Mouse (Mus musculus): ENCODE results near the gene Gm44973. TPM values are rescaled to one million over a fixed set of nuclear protein-coding genes. Genes with fewer than 3 reads are reported as not detected.

Gm44973 gene
- polyA plus RNA-seq, 1 experiment from 2014 or later, result 3.3 TPM

DNA sequence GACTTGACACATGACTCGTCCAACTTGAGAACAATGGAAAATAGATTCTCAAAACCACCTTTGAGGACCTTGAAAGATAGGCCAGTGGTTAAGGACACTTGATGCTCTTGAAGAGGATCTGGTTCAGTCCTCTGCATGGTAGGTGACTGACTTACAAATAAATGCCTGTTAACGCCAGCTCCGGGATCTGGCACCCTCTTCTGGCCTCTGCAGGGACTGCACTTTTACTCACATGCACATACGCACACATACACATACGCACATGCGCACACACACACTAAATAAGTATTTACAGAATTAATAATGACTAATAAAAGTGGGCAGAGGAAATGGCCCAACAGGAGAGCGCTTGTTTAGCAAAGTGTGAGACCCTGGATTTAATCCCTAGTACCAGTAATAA lies 38.5 kb upstream of the Gm44973 start:
- no peak overlapping the region for H3K27ac ChIP-seq (replicated peaks)
- 90% methylated on average over 7 of the region's 7 CpGs for WGBS
- no peaks in the 10 kb centered on the region for H3K36me3 ChIP-seq (ENCODE audit: control insufficient read depth, insufficient read depth, low read length)
- no peak overlapping the region for H3K4me2 ChIP-seq (replicated peaks; ENCODE audit: low read depth)
- TF ChIP-seq CTCF (IDR thresholded peaks at IDR 0.05; ENCODE audit: low read depth), result peak; percentile 34
- no peak for TF ChIP-seq EP300 (optimal IDR thresholded peaks at IDR 0.05)
- no peak for DNase-seq (ENCODE audit: low spot score)
- H3K4me1 ChIP-seq (replicated peaks; ENCODE audit: control insufficient read depth, insufficient read depth), result no peaks in the 10 kb centered on the region
- no peak overlapping the region for H3K4me3 ChIP-seq (ENCODE audit: low read depth, low read length)
- no peaks in the 10 kb centered on the region for H3K9me3 ChIP-seq (ENCODE audit: control insufficient read depth, low read length)
- no peak for ATAC-seq (ENCODE audit: low FRiP score, low TSS enrichment)
- no peaks in the 10 kb centered on the region for H3K27me3 ChIP-seq (ENCODE audit: control insufficient read depth, insufficient read depth, low read length)
- H3K9ac ChIP-seq (ENCODE audit: low read length), result no peak overlapping the region

DNA sequence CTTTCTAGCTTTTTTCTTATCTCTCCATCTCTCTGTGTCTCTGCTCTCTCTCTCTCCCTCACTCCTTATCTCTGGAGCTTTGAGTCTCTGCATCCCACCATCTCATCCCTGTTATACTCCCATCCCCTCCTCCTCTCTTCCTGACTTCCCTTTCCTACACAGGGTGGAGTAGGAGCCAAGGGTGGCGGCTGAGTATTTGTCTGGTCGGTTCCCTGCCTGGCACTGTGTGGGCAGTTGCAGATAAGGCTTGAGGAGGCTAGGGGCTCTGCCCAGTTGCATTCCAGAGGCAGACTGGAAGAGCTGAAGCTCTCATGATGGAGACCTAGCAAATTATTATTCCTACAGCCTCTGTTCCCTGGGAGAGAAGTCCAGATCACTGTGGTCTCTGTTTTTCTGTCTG lies 27.0 kb upstream of the Gm44973 start:
- Histone ChIP-seq H3K9me3 (ENCODE audit: control insufficient read depth, low read length) (no peaks in the 10 kb centered on the region), H3K36me3 (ENCODE audit: control insufficient read depth, insufficient read depth, low read length) (peaks cover 5% of the 10 kb centered on the region; the same call in 1 of the 2 replicates), H3K27ac (replicated peaks) (no peak overlapping the region), H3K27me3 (ENCODE audit: control insufficient read depth, insufficient read depth, low read length) (no peaks in the 10 kb centered on the region), H3K9ac (ENCODE audit: low read length) (no peak overlapping the region), H3K4me2 (replicated peaks; ENCODE audit: low read depth) (no peak overlapping the region), H3K4me1 (replicated peaks; ENCODE audit: control insufficient read depth, insufficient read depth) (no peaks in the 10 kb centered on the region), H3K4me3 (ENCODE audit: low read depth, low read length) (no peak overlapping the region)
- DNase-seq (ENCODE audit: low spot score), result no peak
- no peak for ATAC-seq (ENCODE audit: low FRiP score, low TSS enrichment)
- TF ChIP-seq EP300 (optimal IDR thresholded peaks at IDR 0.05) (no peak), CTCF (IDR thresholded peaks at IDR 0.05; ENCODE audit: low read depth) (no peak)
- WGBS, result 28% methylated on average over 2 of the region's 2 CpGs

- Histone ChIP-seq H3K4me1 (replicated peaks; ENCODE audit: control insufficient read depth, insufficient read depth) (0 out of 2 replicates have a peak, but pooled peaks cover 4% of the 10 kb centered on the region), H3K4me3 (ENCODE audit: low read depth, low read length) (no peak overlapping the region), H3K9me3 (ENCODE audit: control insufficient read depth, low read length) (no peaks in the 10 kb centered on the region), H3K27me3 (ENCODE audit: control insufficient read depth, insufficient read depth, low read length) (no peaks in the 10 kb centered on the region), H3K4me2 (replicated peaks; ENCODE audit: low read depth) (no peak overlapping the region), H3K9ac (ENCODE audit: low read length) (no peak overlapping the region), H3K27ac (replicated peaks) (no peak overlapping the region), H3K36me3 (ENCODE audit: control insufficient read depth, insufficient read depth, low read length) (peaks cover 7% of the 10 kb centered on the region; the same call in 1 of the 2 replicates)
- ATAC-seq (ENCODE audit: low FRiP score, low TSS enrichment) (no peak), DNase-seq (ENCODE audit: low spot score) (no peak)
- TF ChIP-seq CTCF (IDR thresholded peaks at IDR 0.05; ENCODE audit: low read depth), result no peak
- TF ChIP-seq EP300 (optimal IDR thresholded peaks at IDR 0.05), result no peak
- 66% methylated on average over 47 of the region's 55 CpGs for WGBS
These were observed 21.8 kb upstream of the Gm44973 start for GRCm38 (mm10) chr7:4993347-4993998.

- Histone ChIP-seq H3K36me3 (ENCODE audit: control insufficient read depth, insufficient read depth, low read length) (peaks cover 7% of the 10 kb centered on the region; the same call in 1 of the 2 replicates), H3K4me3 (ENCODE audit: low read depth, low read length) (no peak overlapping the region), H3K4me2 (replicated peaks; ENCODE audit: low read depth) (no peak overlapping the region), H3K27ac (replicated peaks) (no peak overlapping the region), H3K9ac (ENCODE audit: low read length) (no peak overlapping the region), H3K9me3 (ENCODE audit: control insufficient read depth, low read length) (no peaks in the 10 kb centered on the region), H3K27me3 (ENCODE audit: control insufficient read depth, insufficient read depth, low read length) (no peaks in the 10 kb centered on the region), H3K4me1 (replicated peaks; ENCODE audit: control insufficient read depth, insufficient read depth) (0 out of 2 replicates have a peak, but pooled peaks cover 4% of the 10 kb centered on the region)
- WGBS, result 66% methylated on average over 49 of the region's 59 CpGs
- TF ChIP-seq CTCF (IDR thresholded peaks at IDR 0.05; ENCODE audit: low read depth) (no peak), EP300 (optimal IDR thresholded peaks at IDR 0.05) (no peak)
- ATAC-seq (ENCODE audit: low FRiP score, low TSS enrichment), result no peak; the same call in 1 of the 2 replicates
- DNase-seq (ENCODE audit: low spot score), result no peak
These were observed 21.1 kb upstream of the Gm44973 start for GRCm38 (mm10) chr7:4993999-4994788.

- Histone ChIP-seq H3K9ac (ENCODE audit: low read length) (peak overlapping the region; percentile 84), H3K4me3 (ENCODE audit: low read depth, low read length) (peak overlapping the region; percentile 72), H3K4me2 (replicated peaks; ENCODE audit: low read depth) (peak overlapping the region; percentile 93), H3K9me3 (ENCODE audit: control insufficient read depth, low read length) (no peaks in the 10 kb centered on the region), H3K27ac (replicated peaks) (peak overlapping the region; percentile 70; the same call in 1 of the 2 replicates), H3K27me3 (ENCODE audit: control insufficient read depth, insufficient read depth, low read length) (no peaks in the 10 kb centered on the region), H3K36me3 (ENCODE audit: control insufficient read depth, insufficient read depth, low read length) (peaks cover 7% of the 10 kb centered on the region; the same call in 1 of the 2 replicates), H3K4me1 (replicated peaks; ENCODE audit: control insufficient read depth, insufficient read depth) (0 out of 2 replicates have a peak, but pooled peaks cover 4% of the 10 kb centered on the region)
- TF ChIP-seq CTCF (IDR thresholded peaks at IDR 0.05; ENCODE audit: low read depth) (no peak), EP300 (optimal IDR thresholded peaks at IDR 0.05) (no peak)
- ATAC-seq (ENCODE audit: low FRiP score, low TSS enrichment) (no peak), DNase-seq (ENCODE audit: low spot score) (no peak)
- WGBS, result 3% methylated on average over 19 of the region's 19 CpGs
These were observed 19.9 kb upstream of the Gm44973 start for GRCm38 (mm10) chr7:4995268-4996002.
